Mouse (Mus musculus) lung, embryonic 16.5 days (tissue): ENCODE measurements around the gene Prss22. TPM values are rescaled to one million over a fixed set of nuclear protein-coding genes. Genes with fewer than 3 reads are reported as not detected.
A peak's percentile ranks its signal among the peaks of the same experiment; 100 is the strongest.

Experiments used
- ATAC-seq: fragments of 200-750 bp; cut with Nextera tagmentation; 2 replicates; pipeline ENCODE4 v1.8.0; 2017; ENCODE audit warnings: low read depth, mild to moderate bottlenecking, moderate library complexity
- H3K27ac ChIP-seq: fragments of 300-500 bp; sonication (generic); 2 replicates; pipeline ENCODE4 v1.5.1; 2014; ENCODE audit warnings: mild to moderate bottlenecking, control low read depth, low read length
- H3K27me3 ChIP-seq: fragments of 300-500 bp; sonication (generic); 2 replicates; pipeline ENCODE4 v1.6.1; 2014; ENCODE audit warnings: low read depth, low read length, mixed read lengths; ENCODE audit not compliant: control insufficient read depth, insufficient read depth
- H3K36me3 ChIP-seq: fragments of 300-500 bp; sonication (generic); 2 replicates; pipeline ENCODE4 v1.6.1; 2014; ENCODE audit warnings: low read length; ENCODE audit not compliant: control insufficient read depth, insufficient read depth
- H3K4me1 ChIP-seq: fragments of 300-500 bp; sonication (generic); replicated peaks from 2 replicates; pipeline ENCODE4 v1.6.1; 2014; ENCODE audit warnings: low read length, mixed read lengths; ENCODE audit not compliant: control insufficient read depth, insufficient read depth
- H3K4me2 ChIP-seq: fragments of 300-500 bp; sonication (generic); 2 replicates; pipeline ENCODE4 v1.6.1; 2014; ENCODE audit warnings: low read depth, low read length, control low read depth
- H3K4me3 ChIP-seq: fragments of 300-500 bp; sonication (generic); 2 replicates; pipeline ENCODE4 v1.5.1; 2014; ENCODE audit warnings: mild to moderate bottlenecking, low read length, control low read depth
- H3K9ac ChIP-seq: fragments of 300-500 bp; sonication (generic); 2 replicates; pipeline ENCODE4 v1.6.1; 2014; ENCODE audit warnings: low read length, control low read depth
- H3K9me3 ChIP-seq: fragments of 300-500 bp; sonication (generic); 2 replicates; pipeline ENCODE4 v1.6.1; 2016; ENCODE audit warnings: low read length; ENCODE audit not compliant: control insufficient read depth
- WGBS: fragments of 180-500 bp; shearing (Covaris S2); extraction: QIAGEN DNeasy Blood & Tissue Kit; methylation state at CpG from one replicate; pipeline ENCODE4 v1.1.7; 2014; 5-methylcytosine and 5-hydroxymethylcytosine counted together
- polyA plus RNA-seq: library from polyadenylated mRNA; unstranded; fragments of >200 nt; fragmentation: Nextera tagmentation; extraction: Ambion mirVana; gene quantifications from 2 replicates; pipeline ENCODE4 v1.2.1, GENCODE M21; 2015

Gene Prss22
- polyA plus RNA-seq, 1 experiment from 2014 or later: 1.5 TPM

- 47% methylated on average over 2 of the region's 2 CpGs for WGBS
- no peaks in the 10 kb centered on the region for H3K4me1 ChIP-seq
- H3K9ac ChIP-seq: no peak overlapping the region
- ATAC-seq: no peak
- H3K9me3 ChIP-seq: no peaks in the 10 kb centered on the region
- no peak overlapping the region for H3K4me2 ChIP-seq
- H3K27ac ChIP-seq: no peak overlapping the region
- no peaks in the 10 kb centered on the region for H3K27me3 ChIP-seq
- no peak overlapping the region for H3K4me3 ChIP-seq
- no peaks in the 10 kb centered on the region for H3K36me3 ChIP-seq
Measured at GRCm38 (mm10) chr17:24006930-24007329, 9.0 kb upstream of the Prss22 start.

GRCm38 (mm10) chr17:24005049-24005448 is 7.1 kb upstream of the Prss22 start:
- Histone ChIP-seq H3K4me2 (no peak overlapping the region), H3K4me3 (no peak overlapping the region), H3K36me3 (no peaks in the 10 kb centered on the region), H3K4me1 (0 out of 2 replicates have a peak, but pooled peaks cover 3% of the 10 kb centered on the region), H3K27ac (no peak overlapping the region), H3K27me3 (no peaks in the 10 kb centered on the region), H3K9me3 (no peaks in the 10 kb centered on the region), H3K9ac (no peak overlapping the region)
- 91% methylated on average over 3 of the region's 3 CpGs for WGBS
- no peak for ATAC-seq

- ATAC-seq: no peak
- Histone ChIP-seq H3K4me2 (no peak overlapping the region), H3K27me3 (no peaks in the 10 kb centered on the region), H3K4me3 (no peak overlapping the region), H3K27ac (no peak overlapping the region), H3K36me3 (no peaks in the 10 kb centered on the region), H3K9ac (no peak overlapping the region), H3K4me1 (0 out of 2 replicates have a peak, but pooled peaks cover 3% of the 10 kb centered on the region), H3K9me3 (no peaks in the 10 kb centered on the region)
- WGBS: 88% methylated on average over 14 of the region's 14 CpGs
Measured at GRCm38 (mm10) chr17:24004071-24004665, 6.3 kb upstream of the Prss22 start.

- no peak overlapping the region for H3K4me2 ChIP-seq
- 37% methylated on average over 5 of the region's 5 CpGs for WGBS
- H3K4me1 ChIP-seq: peaks cover 10% of the 10 kb centered on the region; the same call in 1 of the 2 replicates
- H3K27me3 ChIP-seq: no peaks in the 10 kb centered on the region
- peak; percentile 59 for ATAC-seq
- H3K4me3 ChIP-seq: no peak overlapping the region
- no peaks in the 10 kb centered on the region for H3K9me3 ChIP-seq
- H3K9ac ChIP-seq: no peak overlapping the region
- H3K27ac ChIP-seq: no peak overlapping the region
- no peaks in the 10 kb centered on the region for H3K36me3 ChIP-seq
Measured at GRCm38 (mm10) chr17:24000404-24000803, 2.5 kb upstream of the Prss22 start.

- no peak overlapping the region for H3K4me3 ChIP-seq
- peaks cover 12% of the 10 kb centered on the region for H3K4me1 ChIP-seq
- H3K9ac ChIP-seq: no peak overlapping the region
- H3K9me3 ChIP-seq: no peaks in the 10 kb centered on the region
- no peak for ATAC-seq
- H3K4me2 ChIP-seq: no peak overlapping the region
- no peak overlapping the region for H3K27ac ChIP-seq
- H3K36me3 ChIP-seq: no peaks in the 10 kb centered on the region
- no peaks in the 10 kb centered on the region for H3K27me3 ChIP-seq
- WGBS: 43% methylated on average over 6 of the region's 6 CpGs
Measured at GRCm38 (mm10) chr17:23998383-23998782, 483 bp upstream of the Prss22 start.

GRCm38 (mm10) chr17:23995421-23995820 is 2.5 kb downstream of the Prss22 start:
- H3K36me3 ChIP-seq: no peaks in the 10 kb centered on the region
- H3K27me3 ChIP-seq: no peaks in the 10 kb centered on the region
- peaks cover 15% of the 10 kb centered on the region for H3K4me1 ChIP-seq
- 32% methylated on average over 1 of the region's 1 CpGs for WGBS
- no peak overlapping the region for H3K27ac ChIP-seq
- no peak overlapping the region for H3K4me2 ChIP-seq
- H3K9ac ChIP-seq: no peak overlapping the region
- H3K4me3 ChIP-seq: no peak overlapping the region
- no peaks in the 10 kb centered on the region for H3K9me3 ChIP-seq
- no peak for ATAC-seq

- Histone ChIP-seq H3K27me3 (no peaks in the 10 kb centered on the region), H3K4me1 (peaks cover 13% of the 10 kb centered on the region), H3K27ac (no peak overlapping the region), H3K4me2 (no peak overlapping the region), H3K9me3 (no peaks in the 10 kb centered on the region), H3K4me3 (no peak overlapping the region), H3K36me3 (no peaks in the 10 kb centered on the region), H3K9ac (no peak overlapping the region)
- no peak for ATAC-seq
- WGBS: 72% methylated on average over 7 of the region's 7 CpGs
Measured at GRCm38 (mm10) chr17:23994667-23995066, 3.2 kb downstream of the Prss22 start.

GRCm38 (mm10) chr17:23993559-23994428 is 4.1 kb downstream of the Prss22 start:
- H3K9me3 ChIP-seq: no peaks in the 10 kb centered on the region
- peak overlapping the region; percentile 49 for H3K9ac ChIP-seq
- peaks cover 13% of the 10 kb centered on the region for H3K4me1 ChIP-seq

GRCm38 (mm10) chr17:23992789-23993553 is 4.9 kb downstream of the Prss22 start:
- H3K27me3 ChIP-seq: no peaks in the 10 kb centered on the region
- H3K36me3 ChIP-seq: no peaks in the 10 kb centered on the region
- H3K9me3 ChIP-seq: no peaks in the 10 kb centered on the region
- H3K9ac ChIP-seq: 0 out of 2 replicates have a peak overlapping the region, but pooled peaks have one; percentile 21
- peak overlapping the region; percentile 49 for H3K4me2 ChIP-seq
- no peak overlapping the region for H3K27ac ChIP-seq
- 63% methylated on average over 9 of the region's 9 CpGs for WGBS
- ATAC-seq: peak; percentile 26; the same call in 1 of the 2 replicates
- H3K4me1 ChIP-seq: peaks cover 10% of the 10 kb centered on the region
- peak overlapping the region; percentile 13; the same call in 1 of the 2 replicates for H3K4me3 ChIP-seq

More at GRCm38 (mm10) chr17:23993559-23994428, 4.1 kb downstream of the Prss22 start:
- Histone ChIP-seq H3K36me3 (no peaks in the 10 kb centered on the region), H3K4me3 (peak overlapping the region; percentile 21), H3K4me2 (peak overlapping the region; percentile 49), H3K27ac (no peak overlapping the region), H3K27me3 (no peaks in the 10 kb centered on the region)
- WGBS: 12% methylated on average over 31 of the region's 31 CpGs
- ATAC-seq: peak; percentile 81
